Mouse (Mus musculus) lung, postnatal 10 days (tissue): ENCODE measurements around the gene Gstm4.

Source experiments
- DNase-seq: peaks from one replicate; pipeline ENCODE4 v3.0.0; 2021

Gene Gstm4

DNA sequence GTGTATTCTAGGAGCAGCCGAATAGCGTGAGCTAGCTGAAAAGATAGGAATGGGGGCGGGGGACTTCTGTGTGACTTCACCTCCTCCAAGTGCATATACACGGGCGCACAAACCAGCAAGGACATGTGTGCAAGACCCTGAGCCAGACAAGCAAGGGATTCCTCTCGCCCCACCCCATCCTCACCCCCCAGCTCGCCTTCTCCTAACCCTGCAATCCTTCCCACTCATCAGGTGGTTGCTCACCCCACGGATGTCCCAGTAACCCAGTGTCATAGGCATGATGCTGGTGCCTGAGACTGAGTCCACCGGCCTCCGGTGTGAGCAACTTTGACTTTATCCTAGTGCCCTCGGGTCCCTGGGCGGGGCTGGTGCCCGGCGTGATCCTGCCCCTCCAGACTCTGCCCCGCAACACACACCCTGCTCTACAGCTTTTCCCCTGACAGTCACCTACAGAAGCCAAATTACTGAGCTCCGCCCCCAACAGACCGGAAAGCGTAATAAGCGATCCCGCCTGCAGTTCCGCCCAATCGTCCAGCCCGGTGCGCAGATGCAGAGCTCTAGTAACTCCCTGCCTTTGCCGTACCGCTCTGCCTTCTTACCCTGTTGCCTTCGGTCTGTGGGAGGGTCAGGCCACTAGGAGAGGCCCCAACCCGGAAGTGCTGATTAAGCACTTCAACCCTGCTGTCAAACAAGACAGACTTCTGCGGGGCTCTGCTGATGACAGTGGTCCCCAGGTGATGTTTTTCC lies at the start of gene Gstm4:
Gene Gstm4 (minus strand): TSS at position 501 of the 747 bp plus-strand sequence.
- peak; percentile 95 for DNase-seq

GRCm38 (mm10) chr3:108094146-108094545 lies 49.5 kb upstream of the Gstm4 start:
- no peak for DNase-seq

GRCm38 (mm10) chr3:108093306-108093705 lies 48.6 kb upstream of the Gstm4 start:
- no peak for DNase-seq

DNA sequence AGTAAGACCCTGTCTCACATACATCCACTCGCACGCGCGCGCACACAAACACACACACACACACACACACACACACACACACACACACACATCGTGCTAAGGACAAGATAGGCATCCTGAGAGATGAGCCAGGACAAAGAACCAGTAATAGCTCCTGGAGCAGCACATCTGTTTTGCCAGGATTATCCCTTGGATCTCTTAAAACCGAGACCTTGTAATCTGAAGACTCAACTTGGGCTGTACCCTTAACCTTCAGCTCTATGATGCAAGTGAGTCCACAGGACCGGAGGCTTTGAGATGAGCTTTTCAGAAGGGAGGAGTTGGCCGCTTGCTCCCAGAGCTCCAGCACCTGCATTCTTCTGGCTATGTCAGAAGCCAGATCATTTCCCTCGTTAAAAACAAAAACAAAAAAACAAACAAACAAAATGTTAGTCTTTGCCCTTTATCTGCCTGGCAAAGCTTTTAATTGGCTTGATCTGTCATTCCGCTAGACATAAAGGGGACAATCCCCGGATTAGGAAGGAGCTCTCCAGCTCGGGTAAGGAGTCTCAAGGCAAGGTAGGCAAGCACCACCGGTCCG lies 47.9 kb upstream of the Gstm4 start, which contains the start of gene Gnat2:
Gene Gnat2 (plus strand): TSS at position 254 of the 580 bp plus-strand sequence.
- no peak for DNase-seq

GRCm38 (mm10) chr3:108092030-108092429 lies 47.3 kb upstream of the Gstm4 start:
- DNase-seq = no peak

- no peak for DNase-seq
Observed at GRCm38 (mm10) chr3:108090561-108090960, 45.9 kb upstream of the Gstm4 start.

DNA sequence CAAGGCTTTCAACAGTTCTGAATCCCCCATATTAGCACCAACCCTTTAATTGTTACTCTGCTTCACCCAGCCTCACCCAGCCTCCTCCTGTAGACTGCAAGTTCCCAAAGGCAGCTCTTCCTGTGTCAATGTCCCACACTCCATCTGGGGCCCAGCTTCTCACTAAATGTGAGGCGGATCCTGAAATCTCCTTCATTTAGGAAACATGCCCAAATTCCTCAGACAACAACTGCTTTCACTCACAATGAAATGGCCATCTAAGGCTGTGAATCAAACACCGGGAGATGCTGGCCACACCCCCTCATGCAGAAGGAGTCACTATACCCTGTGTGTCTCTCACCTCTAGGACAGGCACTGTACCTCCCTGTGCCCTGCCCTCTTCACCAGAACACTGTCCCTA lies 45.2 kb upstream of the Gstm4 start:
- DNase-seq = no peak

DNA sequence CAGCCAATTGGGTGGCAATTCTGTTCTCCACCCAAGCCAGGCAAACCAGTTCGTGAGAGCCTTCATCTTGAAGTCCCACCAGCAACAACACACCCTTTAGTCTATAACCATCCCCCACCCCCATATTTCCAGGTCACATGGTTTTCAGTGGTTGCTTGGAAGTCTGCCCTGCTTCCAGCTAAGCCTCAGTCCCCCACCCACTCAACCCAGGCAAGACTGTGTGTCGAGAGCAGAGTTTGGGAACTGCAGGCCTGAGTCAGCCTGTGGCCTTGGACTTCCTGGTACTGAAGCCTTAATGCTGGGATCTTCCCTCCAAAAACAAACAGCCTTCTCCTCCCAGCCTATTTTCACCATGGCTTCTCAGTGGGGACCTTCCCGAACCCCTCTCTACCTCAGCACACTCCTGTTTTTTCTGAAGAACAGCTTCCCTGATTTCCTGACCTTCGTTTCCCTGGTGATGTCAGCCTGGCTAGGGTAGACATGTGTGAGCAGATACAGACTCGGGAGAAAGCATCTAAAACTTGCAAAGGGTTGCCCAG lies 44.2 kb upstream of the Gstm4 start:
- DNase-seq = no peak

GRCm38 (mm10) chr3:108087329-108087728 lies 42.6 kb upstream of the Gstm4 start:
- DNase-seq = no peak

DNA sequence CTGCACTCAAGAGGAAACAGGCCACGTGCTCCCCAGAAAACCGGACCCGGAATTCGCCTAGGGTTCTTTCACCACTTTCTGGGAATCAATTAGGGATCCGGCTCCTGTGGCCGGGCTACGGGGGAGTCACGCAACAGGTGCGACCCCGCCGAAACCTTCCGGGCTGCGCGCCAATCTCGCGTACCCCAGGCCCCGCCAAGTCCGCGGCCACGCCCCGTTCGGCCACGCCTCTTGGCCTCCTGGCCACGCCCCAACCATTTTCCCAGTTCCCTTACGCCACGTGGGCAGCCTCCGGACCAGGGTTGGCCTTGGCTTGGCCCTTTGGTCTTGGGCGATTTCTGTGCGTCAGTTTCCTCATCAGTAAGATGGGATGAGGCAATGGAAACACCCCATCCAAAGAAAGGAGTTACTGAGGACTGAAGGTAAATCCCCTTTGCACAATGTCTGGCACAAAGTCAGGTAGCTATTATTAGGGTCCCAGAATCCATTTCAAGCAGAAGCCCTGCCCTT lies 41.8 kb upstream of the Gstm4 start, which contains the start of gene Ampd2:
Gene Ampd2 (minus strand): TSS at position 182 of the 510 bp plus-strand sequence.
- DNase-seq = peak; percentile 91

DNA sequence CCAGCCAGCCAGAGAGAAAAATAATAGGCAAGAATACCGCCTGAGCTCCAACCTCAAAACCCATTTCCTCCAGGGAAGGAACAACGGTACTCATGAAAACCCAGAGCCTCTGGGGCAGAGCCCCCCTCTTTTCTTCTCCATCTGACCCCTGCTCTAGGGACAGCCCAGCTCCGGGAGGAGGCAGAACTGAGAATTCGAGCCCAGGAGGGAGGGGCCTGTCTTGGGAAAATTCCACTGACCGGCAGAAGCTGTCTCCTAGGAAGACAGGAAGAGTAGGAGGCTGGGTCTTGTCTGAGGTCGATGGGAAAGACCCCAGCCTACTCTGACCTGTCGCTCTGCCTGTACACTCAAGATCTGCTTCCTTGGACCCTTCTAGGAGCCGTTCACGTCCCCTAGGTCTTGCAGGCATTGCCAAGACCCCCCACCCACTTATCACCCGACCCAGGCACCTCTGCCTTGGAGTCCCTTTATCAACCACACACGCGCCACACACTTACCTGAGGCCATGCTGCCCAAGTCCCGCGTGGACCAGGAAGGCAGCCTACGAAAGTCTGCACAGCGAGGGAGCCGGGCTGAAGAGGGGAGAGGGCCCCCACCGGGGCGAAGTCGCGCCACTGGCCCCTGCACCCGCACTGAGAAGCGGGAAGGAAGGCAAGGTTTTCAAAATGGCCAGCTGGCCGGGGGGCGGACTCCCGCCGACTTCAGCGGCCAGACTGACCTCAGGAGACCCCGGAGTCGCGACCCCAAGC lies 41.2 kb upstream of the Gstm4 start:
- DNase-seq = peak; percentile 94

DNA sequence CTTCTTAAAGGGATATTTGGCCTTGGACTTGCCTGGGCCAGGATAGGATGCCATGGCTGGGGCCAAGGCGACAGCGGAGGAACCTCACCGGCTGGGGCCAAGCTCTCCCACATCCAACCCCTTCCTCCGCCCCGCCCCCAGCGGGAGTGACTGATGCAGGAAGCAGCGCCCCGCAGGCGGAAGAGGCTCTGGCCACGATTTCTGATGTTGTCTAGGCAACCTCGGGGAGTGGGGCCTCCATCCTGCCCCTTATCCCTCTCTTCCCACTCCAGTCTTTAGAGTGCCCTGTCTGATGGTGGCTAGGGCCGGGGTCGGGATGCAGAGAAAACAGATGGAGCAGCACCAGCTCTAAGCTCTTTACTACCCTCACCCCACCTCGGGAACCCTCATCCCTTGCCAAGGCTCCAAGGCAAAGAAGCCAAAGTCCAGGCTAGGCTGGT lies 40.6 kb upstream of the Gstm4 start:
- DNase-seq = peak; percentile 98

GRCm38 (mm10) chr3:108084767-108085270 lies 40.1 kb upstream of the Gstm4 start:
- no peak for DNase-seq

DNA sequence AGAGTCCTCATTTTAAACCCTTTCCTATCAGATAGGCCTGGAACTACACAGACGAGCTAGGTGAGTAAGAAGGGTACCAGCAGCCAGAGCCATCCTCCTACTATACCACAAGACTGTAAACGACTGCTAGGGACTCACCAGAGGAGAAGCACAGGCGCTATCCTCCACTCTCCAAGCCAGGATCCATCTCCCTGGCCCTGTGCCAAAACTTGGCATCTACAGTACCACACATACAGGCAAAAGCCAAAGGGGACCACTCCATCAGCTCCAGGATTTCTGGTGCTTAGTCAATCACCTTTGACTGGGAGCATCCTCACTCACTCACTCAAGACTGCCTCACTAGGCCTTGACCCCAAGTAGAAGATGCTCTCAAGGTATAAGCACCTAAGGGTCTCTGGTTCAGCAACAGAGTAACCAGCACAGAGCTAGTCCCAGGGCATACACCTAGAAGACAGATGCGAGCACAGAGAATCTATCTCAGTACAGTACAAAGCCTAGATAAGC lies 39.3 kb upstream of the Gstm4 start:
- DNase-seq = no peak

- DNase-seq = no peak
Observed at GRCm38 (mm10) chr3:108083161-108083560, 38.5 kb upstream of the Gstm4 start.

- no peak for DNase-seq
Observed at GRCm38 (mm10) chr3:108082251-108082875, 37.7 kb upstream of the Gstm4 start.

DNA sequence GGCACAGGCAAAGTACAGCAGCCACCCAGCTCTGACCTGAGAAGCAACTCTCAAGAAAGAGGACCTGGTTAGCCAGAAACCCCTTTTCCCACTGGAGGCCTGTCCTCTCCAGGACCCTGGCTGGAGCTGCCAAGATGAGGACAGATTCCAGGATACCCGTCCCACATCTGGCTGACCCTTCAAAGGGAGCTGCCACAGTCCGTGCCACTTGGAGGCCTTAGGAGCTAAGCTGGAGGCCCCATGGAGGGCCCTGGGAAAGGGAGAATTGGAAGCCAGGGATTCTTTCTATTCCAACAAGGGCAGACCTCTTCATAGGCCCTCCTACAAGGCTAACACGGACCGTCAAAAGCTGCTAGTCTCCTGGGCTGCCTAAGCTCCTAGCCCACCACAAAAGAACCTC lies 37.0 kb upstream of the Gstm4 start:
- DNase-seq = no peak

DNA sequence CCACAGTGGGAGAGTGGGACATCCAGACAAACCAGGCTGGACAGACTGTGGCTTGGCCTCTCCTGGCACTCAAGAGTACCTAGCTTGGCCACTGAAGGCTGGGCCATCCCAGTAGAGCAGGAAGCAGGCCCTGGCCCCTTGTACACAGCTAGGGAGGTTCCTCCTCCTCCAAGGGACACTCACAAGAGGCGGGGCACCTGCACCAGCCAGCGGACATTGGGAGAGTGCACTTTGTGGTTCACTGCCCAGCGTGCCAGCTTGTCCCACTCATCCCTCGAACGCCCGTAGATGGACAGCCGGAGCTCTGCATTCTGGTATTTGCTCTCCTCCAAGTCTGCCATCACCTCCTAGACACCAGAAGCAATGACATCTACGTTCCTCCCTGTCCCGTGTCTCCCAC lies 32.1 kb upstream of the Gstm4 start:
- DNase-seq = no peak

GRCm38 (mm10) chr3:108072983-108073569 lies 28.4 kb upstream of the Gstm4 start:
- DNase-seq = no peak

DNA sequence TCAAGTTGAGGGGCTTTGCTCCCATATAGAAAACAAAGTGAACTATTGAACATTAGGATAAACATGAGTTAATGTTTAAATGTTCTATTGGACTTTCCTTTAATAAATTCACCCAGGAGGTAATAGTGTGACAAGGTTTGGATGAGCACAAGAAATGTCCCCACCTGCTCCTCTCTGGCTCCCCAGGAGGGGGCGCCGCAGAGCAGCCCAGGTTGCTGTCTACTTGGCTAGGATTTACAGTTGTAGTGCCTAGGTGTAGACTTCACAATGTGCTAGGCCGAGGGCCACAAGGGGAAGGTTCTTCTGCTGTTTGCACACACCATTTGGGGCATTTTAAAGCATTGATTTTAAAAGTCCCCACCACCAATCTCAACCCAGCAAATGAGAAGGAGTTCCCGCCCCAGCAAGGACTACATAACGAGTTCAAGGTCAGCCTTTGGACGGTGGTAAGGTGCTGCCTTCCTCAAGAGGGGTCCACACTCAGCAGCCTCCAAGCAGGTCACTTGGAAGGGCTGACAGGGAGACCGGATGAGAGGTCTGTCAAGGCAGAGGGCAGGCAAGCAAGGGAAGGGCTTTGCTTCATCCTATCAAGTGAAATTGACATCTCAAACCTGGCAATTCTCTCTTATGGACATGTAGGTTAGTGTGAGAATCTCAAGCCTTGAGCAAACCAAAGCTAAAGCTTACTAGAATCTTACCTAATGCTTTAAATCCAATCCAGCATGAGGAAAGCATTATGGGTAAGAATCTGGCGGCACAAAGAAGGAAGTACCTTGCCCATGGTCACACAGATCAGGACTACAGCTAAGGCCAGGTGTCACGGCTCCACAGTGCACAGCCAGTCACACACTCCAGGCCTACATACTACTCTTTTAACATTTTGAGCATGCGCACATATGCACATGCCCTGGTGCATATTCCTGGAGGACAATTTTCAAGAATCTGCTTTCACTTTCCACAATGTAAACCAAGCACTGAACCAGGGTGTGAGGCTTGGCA lies 25.9 kb upstream of the Gstm4 start:
- DNase-seq = peak; percentile 78
